Mouse (Mus musculus) heart, postnatal 25 days (tissue): Measurements from ENCODE around the gene Olfr516. TPM values are rescaled to one million over a fixed set of nuclear protein-coding genes. Genes with fewer than 3 reads are reported as not detected.
"Not testable (repeated sequence)": the region's sequence is repeated elsewhere in the genome, so short reads cannot be mapped to it uniquely, and the experiment has no call there.

Experiments used
- DNase-seq: peaks from one replicate; pipeline ENCODE4 v3.0.0; 2022; ENCODE audit warnings: low spot score
- intact Hi-C: fragments of 180-260 bp; cut with DNase I; formaldehyde crosslinking; loops from one replicate; pipeline ENCODE4 v1.15.1; 2025
- total RNA-seq, 2 experiments: library from RNA; stranded (reverse); gene quantifications; 2 replicates each; pipeline ENCODE4 v1.2.3; 2021

Gene Olfr516
- not detected for total RNA-seq

DNA sequence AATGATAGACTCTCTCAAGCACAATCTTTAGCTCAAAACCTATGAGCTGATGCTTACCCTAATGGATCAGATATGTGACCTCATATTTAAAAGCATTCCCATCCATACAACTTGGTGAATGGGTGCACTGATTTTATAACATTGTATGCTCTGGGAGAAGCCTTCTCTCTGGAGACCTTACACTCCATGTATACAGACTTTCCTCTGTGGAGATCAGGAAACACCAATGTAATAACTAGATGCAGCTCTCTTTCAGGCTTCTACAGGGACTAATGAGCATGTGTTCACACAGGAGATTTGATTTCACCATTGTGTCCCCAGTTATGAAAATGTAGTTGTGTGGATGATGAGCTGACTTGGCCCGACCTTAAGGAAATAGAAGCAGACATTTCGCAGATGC, at the start of gene Olfr516:
Olfr516 (minus strand) TSS at position 101 of the 400 bp plus-strand sequence.
- intact Hi-C loops, result loop anchor here (5.0 kb wide), 1 partner anchor 82 kb away; the partner anchor contains the start of genes Eif3f and Nlrp10
- no peak for DNase-seq

- DNase-seq, result no peak
- intact Hi-C loops, result no loop called here
These were observed 44.0 kb upstream of the Olfr516 start, which contains the start of gene Olfr519 for GRCm38 (mm10) chr7:108894320-108894719. Gene Olfr519 (minus strand): TSS chr7:108894420.

- intact Hi-C loops, result no loop called here
- DNase-seq, result no peak
These were observed 34.6 kb upstream of the Olfr516 start, which contains the start of gene Olfr518 for GRCm38 (mm10) chr7:108884906-108885305. Gene Olfr518 (minus strand): TSS chr7:108885006.

- no peak for DNase-seq
- intact Hi-C loops, result no loop called here
These were observed 21.9 kb upstream of the Olfr516 start, which contains the start of gene Olfr517 for GRCm38 (mm10) chr7:108872279-108872678. Gene Olfr517 (minus strand): TSS chr7:108872379.

GRCm38 (mm10) chr7:108825897-108826296, 24.4 kb downstream of the Olfr516 start, which contains the start of gene Olfr514:
Gene Olfr514 (minus strand): TSS chr7:108825997.
- intact Hi-C loops, result no loop called here
- DNase-seq, result no peak

GRCm38 (mm10) chr7:108814593-108815215, 35.6 kb downstream of the Olfr516 start:
- DNase-seq, result not testable (repeated sequence)
- intact Hi-C loops, result loop anchor here (1.0 to 2.0 kb wide), 2 partner anchors 120 to 214 kb away; partner anchors contain the start of gene Eif3f

GRCm38 (mm10) chr7:108797205-108797933, 53.0 kb downstream of the Olfr516 start:
- no peak for DNase-seq
- intact Hi-C loops, result no loop called here

Other genes with a start within 250 kb of the Olfr516 start
- not detected for gene Olfr506, start 239.7 kb downstream of the Olfr516 start, total RNA-seq
- gene Olfr507, start 228.7 kb downstream of the Olfr516 start, total RNA-seq, result not detected
- not detected for gene Olfr508, start 220.5 kb downstream of the Olfr516 start, total RNA-seq
- gene Olfr509, start 198.6 kb downstream of the Olfr516 start, total RNA-seq, result not detected
- gene Olfr510, start 184.1 kb downstream of the Olfr516 start, total RNA-seq, result not detected
- not detected for gene Olfr512, start 137.2 kb downstream of the Olfr516 start, total RNA-seq
- not detected for gene Olfr513, start 99.6 kb downstream of the Olfr516 start, total RNA-seq
- not detected for gene Olfr514, start 24.5 kb downstream of the Olfr516 start, total RNA-seq
- not detected for gene Olfr517, start 21.9 kb upstream of the Olfr516 start, total RNA-seq
- gene Olfr518, start 34.5 kb upstream of the Olfr516 start, total RNA-seq, result not detected
- gene Olfr519, start 43.9 kb upstream of the Olfr516 start, total RNA-seq, result not detected
- gene Nlrp10, start 79.6 kb upstream of the Olfr516 start, total RNA-seq, result 10 to 100 TPM; 21.2 to 23.1 TPM
- gene Eif3f, start 83.9 kb upstream of the Olfr516 start, total RNA-seq, result 10 to 100 TPM; 79.2 to 85.2 TPM
- under 1 TPM; 0.26 to 0.36 TPM for gene Tub, start 99.8 kb upstream of the Olfr516 start, total RNA-seq
- under 1 TPM; 0.70 to 0.89 TPM for gene Ric3, start 232.8 kb upstream of the Olfr516 start, total RNA-seq